Mouse (Mus musculus) NIH3T3 (cell line): ENCODE measurements at regions not wholly inside any gene's neighbourhood (a gene's known extent, or its start where the extent isn't known, plus 50 kb on each side); places are given as distances from the start of the nearest gene placed in this dataset.
"Not testable (repeated sequence)": the region's sequence is repeated elsewhere in the genome, so short reads cannot be mapped to it uniquely, and the experiment has no call there.

Source experiments
- DNase-seq: peaks from one replicate; pipeline ENCODE4 v3.0.0-alpha.2; 2012; ENCODE audit warnings: low read depth

- peak; percentile 66 for DNase-seq
Measured at GRCm38 (mm10) chr8:126833006-126833405, 112.6 kb downstream of the Tomm20 start.

GRCm38 (mm10) chr8:126832163-126832978 lies 113.3 kb downstream of the Tomm20 start:
- DNase-seq: peak; percentile 82

GRCm38 (mm10) chr8:126831312-126832162 lies 114.1 kb downstream of the Tomm20 start:
- no peak for DNase-seq

GRCm38 (mm10) chr8:126830242-126830530 lies 115.5 kb downstream of the Tomm20 start:
- no peak for DNase-seq

GRCm38 (mm10) chr8:126829376-126830241 lies 116.0 kb downstream of the Tomm20 start:
- no peak for DNase-seq

GRCm38 (mm10) chr8:126827681-126828383 lies 117.8 kb downstream of the Tomm20 start:
- peak; percentile 60 for DNase-seq

GRCm38 (mm10) chr8:126826328-126827285 lies 119.0 kb downstream of the Tomm20 start:
- peak; percentile 88 for DNase-seq

- peak; percentile 69 for DNase-seq
Measured at GRCm38 (mm10) chr8:126825877-126826276, 119.8 kb downstream of the Tomm20 start.

GRCm38 (mm10) chr8:126824575-126825208 lies 121.0 kb downstream of the Tomm20 start:
- DNase-seq: peak; percentile 66

- DNase-seq: no peak
Measured at GRCm38 (mm10) chr8:126822269-126822668, 123.4 kb downstream of the Tomm20 start.

- no peak for DNase-seq
Measured at GRCm38 (mm10) chr8:126821279-126821678, 124.4 kb downstream of the Tomm20 start.

- DNase-seq: no peak
Measured at GRCm38 (mm10) chr8:126820502-126820901, 125.1 kb downstream of the Tomm20 start.

- no peak for DNase-seq
Measured at GRCm38 (mm10) chr8:126819261-126819660, 126.4 kb downstream of the Tomm20 start.

GRCm38 (mm10) chr8:126816155-126816554 lies 129.5 kb downstream of the Tomm20 start:
- DNase-seq: no peak

GRCm38 (mm10) chr8:126814427-126814826 lies 131.2 kb downstream of the Tomm20 start:
- no peak for DNase-seq

GRCm38 (mm10) chr8:126813621-126814020 lies 132.0 kb downstream of the Tomm20 start:
- no peak for DNase-seq

GRCm38 (mm10) chr8:126812777-126813176 lies 132.9 kb downstream of the Tomm20 start:
- no peak for DNase-seq

- not testable (repeated sequence) for DNase-seq
Measured at GRCm38 (mm10) chr8:126811358-126811757, 134.3 kb downstream of the Tomm20 start.

GRCm38 (mm10) chr8:126810516-126810915 lies 135.1 kb downstream of the Tomm20 start:
- peak; percentile 70 for DNase-seq

- peak; percentile 75 for DNase-seq
Measured at GRCm38 (mm10) chr8:126809321-126809720, 136.3 kb downstream of the Tomm20 start.
